Mouse (Mus musculus) ES-Bruce4 (cell line): ENCODE data around the gene Rbfox3.

Source experiments
- CTCF ChIP-seq: IDR thresholded peaks from one replicate; pipeline ENCODE4 v1.8.1; 2011; ENCODE audit warnings: low read depth, low read length
- EP300 ChIP-seq: IDR thresholded peaks from 2 replicates; pipeline ENCODE4 v1.6.1; 2011; ENCODE audit warnings: low read depth, low read length; ENCODE audit not compliant: insufficient read depth
- POLR2A ChIP-seq: IDR thresholded peaks from one replicate; pipeline ENCODE4 v1.8.1; 2011; ENCODE audit warnings: low read length; ENCODE audit not compliant: insufficient read depth

GRCm38 (mm10) chr11:118479776-118480175 lies 431.6 kb downstream of the Rbfox3 start:
- no peak for TF ChIP-seq CTCF
- TF ChIP-seq POLR2A, result no peak
- no peak for TF ChIP-seq EP300
